Mouse (Mus musculus): ENCODE data around the gene Itga9.

Gene Itga9

GRCm38 (mm10) chr9:118949124-118949523 is 342.6 kb downstream of the Itga9 start:
- no peak for DNase-seq (ENCODE audit: low spot score)

- DNase-seq (ENCODE audit: low spot score) = no peak
Measured at GRCm38 (mm10) chr9:118949654-118950053, 343.2 kb downstream of the Itga9 start.

- DNase-seq (ENCODE audit: low spot score) = no peak
Measured at GRCm38 (mm10) chr9:118950061-118950460, 343.6 kb downstream of the Itga9 start.
